Mouse (Mus musculus) adrenal gland, adult 8-10 months (tissue): ENCODE data around the gene Prkra. TPM values are rescaled to one million over a fixed set of nuclear protein-coding genes. Genes with fewer than 3 reads are reported as not detected.

ENCODE experiments used
- DNase-seq: peaks from one replicate; pipeline ENCODE4 v3.0.0; 2022
- total RNA-seq, 4 experiments: library from RNA; stranded (reverse); gene quantifications; 2 replicates each; pipeline ENCODE4 v1.2.4; 2022

The Prkra gene
- 10 to 100 TPM; 26.5 to 32.4 (median 28.1) TPM for total RNA-seq

DNA sequence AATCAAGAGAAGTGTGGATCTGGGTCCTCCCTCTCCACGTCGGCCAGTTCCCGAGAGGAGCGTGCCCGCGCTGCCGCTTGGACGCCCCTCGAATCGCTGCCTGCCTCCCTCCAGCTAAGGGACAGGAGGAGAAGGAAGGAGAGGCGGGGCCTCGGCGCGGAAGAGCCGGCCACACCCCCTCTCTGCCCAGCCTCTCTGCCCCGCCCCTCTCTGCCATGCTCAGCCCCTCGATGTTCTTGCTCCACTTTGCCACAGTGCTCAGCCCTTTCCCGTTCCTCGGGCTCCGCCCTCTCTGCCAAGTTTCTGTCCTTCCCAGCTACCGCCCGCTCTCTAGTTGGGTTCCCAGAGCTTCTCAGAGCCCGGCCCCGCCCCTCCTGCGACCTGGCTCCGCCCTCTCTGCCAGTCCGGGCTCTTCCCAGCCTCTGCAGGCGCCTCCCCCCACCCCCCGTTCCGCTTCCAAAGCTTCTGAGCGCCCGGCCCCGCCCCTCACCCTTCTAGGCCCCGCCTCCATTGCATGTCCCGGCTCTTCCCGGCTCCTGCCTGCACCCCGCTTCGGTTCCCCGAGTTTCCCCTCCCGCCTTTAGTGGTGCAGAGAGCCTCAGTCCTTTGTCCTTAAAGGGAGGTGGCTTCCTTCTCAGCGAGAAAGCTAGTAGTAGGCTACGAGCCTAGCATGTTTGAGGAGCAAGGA, at the start of gene Prkra, which contains the start of gene Pjvk:
Gene Prkra (minus strand): TSS at position 133 of the 688 bp plus-strand sequence.
Gene Pjvk (plus strand): TSS at position 594 of the 688 bp plus-strand sequence.
- DNase-seq: peak; percentile 99

DNA sequence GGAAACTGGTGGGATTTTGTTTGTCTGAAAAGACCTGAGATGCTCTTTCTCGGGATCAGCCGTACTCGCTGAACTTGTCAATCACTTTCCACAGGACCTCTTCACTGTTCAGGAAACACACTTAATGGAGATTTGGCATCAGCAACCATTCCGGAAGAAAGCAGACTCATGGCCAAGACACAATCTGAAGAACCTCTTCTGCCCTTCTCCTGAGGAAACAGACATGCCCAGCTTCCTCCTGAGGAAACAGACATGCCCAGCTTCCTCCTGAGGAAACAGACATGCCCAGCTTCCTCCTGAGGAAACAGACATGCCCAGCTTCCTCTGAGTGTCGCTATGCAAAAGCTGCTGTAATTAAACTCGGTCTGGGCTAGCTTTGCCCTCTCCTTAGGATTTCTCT, 47.5 kb upstream of the Prkra start:
- no peak for DNase-seq

DNA sequence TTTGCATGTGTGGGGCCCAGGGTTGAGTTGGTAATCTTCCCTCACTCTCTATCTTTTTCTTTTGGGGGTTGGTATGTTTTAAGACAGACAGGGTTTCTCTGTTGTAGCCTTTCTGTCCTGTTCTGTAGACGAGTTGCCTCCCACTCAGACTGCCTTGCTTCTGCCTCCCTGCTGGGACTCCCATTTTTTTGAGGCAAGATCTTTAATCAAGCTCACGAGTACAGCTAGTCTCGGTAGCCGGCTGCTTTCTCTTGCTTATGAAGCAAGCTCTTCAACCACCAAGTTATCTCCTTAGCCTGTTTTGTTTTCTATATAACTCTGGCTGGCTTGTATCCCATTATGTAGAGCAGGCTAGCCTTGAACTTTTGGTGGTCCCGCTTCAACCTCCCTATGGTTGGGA, 46.0 kb upstream of the Prkra start:
- no peak for DNase-seq

DNA sequence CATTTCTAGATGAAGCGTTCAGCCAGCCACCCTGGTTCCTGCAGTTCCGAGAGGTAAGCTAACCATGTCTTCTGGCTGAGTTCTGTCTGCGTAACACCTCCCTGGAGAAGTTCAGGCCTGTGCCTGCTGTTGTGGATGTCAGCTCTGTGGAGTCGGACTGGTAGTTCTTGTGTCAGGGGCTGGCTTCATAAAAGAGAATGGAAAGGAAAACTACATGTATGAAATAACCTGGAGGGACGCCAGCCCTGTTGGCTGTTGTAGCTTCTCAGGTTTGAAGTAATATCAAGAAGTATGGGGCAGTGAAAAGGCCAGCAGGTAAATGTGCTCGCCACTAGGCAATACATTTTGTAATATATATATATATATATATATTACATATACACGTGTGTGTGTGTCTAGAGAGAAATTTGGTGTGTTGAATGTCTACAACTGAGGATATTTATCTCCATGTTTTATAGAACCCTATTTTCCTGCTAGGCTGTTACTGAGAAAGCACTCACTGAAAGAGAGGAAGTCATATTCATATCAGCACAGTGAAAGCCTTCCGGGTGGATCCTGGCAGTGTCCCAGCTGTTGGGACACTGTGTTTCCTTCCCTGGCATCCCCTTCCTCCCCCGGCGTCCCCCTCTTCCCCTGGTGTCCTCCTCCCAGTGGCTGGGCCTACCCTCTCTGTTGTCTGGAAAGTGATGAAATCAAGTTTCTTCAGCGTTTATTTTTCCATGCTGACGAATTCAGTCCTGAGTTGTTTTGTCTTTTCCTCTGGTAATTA, 42.8 kb upstream of the Prkra start:
- DNase-seq: peak; percentile 53

DNA sequence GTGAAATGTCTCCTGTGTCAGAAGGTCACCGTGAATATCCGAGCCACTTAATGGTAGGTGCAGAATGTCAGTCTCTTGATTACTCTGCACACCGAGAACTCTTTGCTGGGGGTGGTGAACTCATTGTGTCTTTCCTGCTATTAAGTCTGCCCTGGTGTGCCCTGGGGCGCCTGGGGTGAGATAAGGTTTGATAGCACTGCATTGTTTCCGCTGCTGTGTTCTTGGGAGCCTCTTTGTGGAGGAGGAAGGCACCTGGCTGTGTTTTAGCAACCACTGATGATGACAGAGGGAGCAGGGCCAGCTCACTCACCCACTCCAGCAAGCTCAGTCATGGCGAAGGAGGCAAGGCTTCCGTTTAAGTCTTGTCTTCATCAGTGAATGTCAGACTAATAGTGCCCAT, 40.3 kb upstream of the Prkra start:
- DNase-seq: no peak

DNA sequence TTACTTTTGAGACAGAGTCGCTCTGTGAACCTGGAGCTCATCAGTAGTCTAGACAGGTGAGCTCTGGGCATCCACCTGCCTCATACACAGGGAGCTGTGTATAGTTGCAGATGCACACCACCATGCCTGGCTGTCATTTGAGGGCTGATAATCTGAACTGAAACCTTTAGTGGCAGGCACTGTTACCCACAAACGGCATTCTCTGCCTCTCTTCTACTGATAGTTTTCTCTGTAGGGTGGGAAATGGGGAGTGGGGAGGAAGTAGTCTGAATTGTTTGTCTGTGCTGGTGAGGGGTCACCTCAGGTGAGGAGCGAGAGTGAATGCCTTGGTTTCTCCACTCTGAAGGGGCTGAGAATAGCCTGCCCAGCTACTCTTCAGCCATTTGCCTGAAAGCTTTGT, 39.8 kb upstream of the Prkra start:
- no peak for DNase-seq

DNA sequence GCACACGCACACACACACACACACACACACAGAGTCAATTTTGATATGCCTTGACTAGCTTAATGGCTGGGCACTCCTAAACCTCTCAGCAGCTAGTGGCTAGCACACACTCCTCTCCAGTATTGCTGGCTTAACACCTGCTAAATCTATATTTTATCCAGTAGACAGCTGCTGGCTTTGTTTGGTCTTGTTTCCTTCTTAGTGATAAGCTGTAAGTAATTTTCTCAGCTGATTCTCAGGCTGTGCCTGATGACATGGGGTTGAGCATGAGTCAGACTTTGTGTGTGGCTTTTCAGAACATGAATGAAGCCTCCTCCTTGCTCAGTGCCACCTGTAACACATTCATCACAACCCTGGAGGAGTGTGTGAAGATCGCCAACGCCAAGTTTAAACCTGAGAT, 39.2 kb upstream of the Prkra start:
- DNase-seq: no peak

DNA sequence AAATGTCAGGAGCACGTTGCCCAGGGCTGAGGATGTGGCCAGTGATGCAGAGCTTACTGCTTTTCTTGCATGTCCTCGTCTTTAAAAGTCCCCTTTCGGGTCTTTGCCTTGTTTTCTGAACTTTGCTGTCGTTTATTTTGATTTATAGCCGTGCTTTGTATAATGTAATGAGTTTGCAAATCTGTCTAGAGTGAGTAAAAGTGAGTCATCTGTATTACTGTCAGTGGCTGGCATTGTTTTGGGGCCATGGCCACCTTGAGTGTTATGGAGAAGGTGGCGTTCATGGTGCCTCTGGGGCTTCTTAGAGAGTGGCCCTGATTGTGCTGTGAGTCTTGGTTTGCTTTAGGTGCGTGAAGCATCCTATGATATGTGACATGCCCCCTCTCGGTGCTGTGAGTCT, 34.5 kb upstream of the Prkra start:
- no peak for DNase-seq

DNA sequence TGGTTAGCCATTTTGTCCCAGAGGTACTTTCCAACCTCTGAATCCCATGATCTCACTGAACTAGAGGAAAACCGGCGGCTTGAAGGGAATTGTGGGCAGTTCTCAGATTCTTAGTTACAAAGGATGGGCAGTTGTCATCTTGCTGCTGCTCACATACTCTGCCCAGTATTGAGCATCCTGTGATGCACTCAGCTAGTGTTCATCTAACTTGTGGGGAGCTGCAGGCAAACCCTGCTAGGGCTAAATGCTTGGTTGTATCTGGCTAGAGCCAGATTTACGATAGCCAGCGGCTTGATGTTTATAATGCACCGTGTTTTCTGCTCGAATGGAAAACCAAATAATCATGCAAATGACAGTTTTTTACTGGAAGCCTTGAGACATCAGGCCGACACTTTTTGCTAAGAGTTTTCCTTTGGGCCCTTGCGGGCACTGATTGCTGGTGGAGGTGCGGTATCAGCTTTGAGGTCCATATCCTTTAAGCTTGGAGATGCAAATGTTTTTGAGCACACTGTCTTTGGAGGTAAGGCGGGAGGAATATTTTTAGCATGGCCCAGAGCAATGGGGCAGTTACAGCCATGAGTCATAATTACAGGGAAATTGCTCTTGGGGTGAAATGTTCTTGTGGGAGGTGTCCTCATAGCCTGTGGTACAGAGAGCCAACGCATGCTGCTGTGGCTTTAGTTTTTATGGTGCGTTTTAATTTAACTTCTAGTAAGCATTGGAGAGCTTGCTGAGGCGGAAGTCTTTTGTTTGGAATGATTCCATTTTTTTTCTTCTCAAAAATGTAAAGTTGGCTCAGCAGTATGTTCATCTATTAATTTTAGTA, 28.8 kb upstream of the Prkra start:
- no peak for DNase-seq

DNA sequence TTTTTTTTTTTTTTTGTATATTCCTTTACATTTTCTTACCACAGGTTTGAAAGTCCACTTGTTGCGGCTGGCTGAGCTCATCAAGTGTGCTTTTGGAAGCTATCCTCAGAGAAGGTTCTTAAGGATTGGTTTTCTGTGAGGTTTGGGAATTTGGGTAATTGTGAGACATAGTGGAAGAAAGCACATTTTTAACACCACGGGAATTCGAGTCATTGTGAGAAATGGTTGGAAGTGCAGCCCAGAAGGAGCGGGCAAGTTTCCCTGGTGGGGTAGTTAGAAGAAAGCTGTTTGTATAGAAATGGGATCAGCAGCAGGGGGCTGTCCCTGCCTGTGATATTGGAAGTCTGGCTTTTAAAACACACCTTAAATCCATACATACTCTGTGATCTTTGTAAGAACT, 28.1 kb upstream of the Prkra start:
- no peak for DNase-seq

DNA sequence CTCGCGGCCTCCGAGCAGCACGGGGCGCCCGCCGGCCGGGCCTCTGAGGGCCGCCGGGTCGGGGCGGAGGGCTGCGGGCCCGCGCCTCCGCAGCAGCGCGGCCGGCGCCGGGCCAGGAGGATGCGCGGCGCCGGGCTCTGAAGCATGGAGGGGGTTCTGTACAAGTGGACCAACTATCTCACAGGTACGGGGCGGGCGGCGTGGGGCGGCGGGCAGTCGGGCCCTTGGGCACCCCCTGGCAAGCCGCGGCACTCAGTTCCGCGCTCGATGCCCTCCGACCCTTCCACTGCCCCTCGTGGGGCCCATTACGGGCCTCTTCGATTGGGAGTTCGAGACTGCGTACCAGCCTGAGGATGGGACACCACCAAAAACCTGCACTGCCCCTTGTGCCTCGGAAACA, 27.6 kb upstream of the Prkra start:
- DNase-seq: no peak

DNA sequence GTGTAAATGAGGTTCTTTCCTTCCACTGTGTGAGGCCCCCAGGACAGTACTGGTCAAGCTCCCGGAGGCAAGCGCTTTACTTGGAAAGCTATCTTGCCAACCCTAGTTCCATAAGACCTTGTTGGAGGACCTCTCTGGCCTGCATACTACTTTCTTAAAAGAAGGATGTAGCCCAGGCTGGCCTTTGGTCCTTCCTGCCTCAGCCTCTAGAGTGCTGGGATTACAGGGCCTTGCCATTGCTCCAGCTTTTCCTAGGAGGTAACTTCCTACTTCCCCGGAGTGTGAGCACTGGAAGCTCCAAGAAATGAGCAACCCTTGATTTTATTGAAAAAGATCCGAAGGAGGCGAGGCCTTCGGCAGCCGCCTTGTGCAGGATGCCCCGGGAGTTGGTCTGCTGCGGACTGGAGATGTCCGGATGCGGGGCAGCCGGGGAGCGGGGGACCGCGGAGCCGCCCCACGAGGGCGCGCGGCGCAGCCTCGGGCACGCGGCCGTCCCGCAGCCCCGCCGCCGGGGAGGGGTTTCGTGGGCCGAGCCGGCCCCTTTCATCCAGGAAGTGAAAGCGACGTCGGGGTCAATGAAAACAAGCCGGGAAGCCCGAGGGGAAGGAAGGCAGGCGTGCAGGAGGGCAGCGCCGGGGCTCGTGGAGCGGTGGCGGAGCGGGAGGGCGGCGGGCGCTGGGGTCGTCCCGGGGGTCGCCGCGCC, 27.1 kb upstream of the Prkra start, which contains the start of gene Plekha3:
Gene Plekha3 (plus strand): TSS at position 557 of the 703 bp plus-strand sequence.
- peak; percentile 81 for DNase-seq

DNA sequence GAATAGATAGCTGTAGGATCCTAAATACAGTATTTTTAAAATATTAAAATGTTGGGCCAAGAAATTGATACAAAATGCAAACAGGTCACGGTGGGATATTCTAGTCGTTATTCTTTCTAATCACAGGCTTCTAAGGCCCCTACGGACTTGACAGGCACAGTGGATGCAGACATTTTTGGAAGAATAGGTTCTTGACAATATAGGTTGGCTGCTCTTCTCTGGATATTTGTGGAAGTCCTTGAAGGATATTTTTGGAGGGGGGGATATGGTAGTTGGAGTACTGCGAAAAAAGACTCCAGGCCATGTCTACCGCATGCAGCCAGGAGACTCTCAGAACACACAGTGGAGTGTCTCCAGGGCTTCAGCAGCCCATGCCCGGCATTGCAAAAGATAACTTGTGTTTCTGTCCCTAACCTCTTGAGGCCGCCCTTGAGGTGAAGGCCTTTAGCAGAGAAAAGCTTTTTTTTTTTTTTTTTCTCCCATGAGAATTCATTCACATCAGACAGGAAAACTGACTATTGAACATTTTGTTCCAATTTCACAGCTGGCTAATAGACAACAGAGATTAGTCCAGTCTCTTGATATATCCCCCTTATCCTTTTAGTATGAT, 25.8 kb upstream of the Prkra start:
- DNase-seq: peak; percentile 62

DNA sequence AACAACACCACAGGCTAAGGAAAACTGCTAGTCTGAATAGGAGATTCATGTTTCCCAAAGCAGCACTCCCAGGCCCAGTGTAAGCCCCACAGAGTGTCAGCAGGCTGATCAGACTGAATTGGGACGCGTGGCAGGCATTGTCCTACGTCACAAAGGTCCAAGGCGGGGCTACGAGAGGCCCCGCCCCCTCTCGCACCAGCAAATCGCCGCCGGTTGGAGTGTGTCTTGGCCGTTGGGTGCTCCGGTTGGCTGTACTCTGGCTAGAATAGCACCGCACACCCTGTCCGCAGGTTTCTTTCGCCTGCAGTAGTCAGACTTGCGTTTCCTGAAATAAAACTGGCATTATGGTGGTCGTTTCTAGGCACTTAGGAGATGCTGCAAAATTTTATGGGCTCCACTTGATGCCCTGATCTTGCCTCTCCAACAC, 25.2 kb upstream of the Prkra start, which contains the start of gene Fkbp7:
Gene Fkbp7 (minus strand): TSS at position 151 of the 427 bp plus-strand sequence.
- peak; percentile 89 for DNase-seq

DNA sequence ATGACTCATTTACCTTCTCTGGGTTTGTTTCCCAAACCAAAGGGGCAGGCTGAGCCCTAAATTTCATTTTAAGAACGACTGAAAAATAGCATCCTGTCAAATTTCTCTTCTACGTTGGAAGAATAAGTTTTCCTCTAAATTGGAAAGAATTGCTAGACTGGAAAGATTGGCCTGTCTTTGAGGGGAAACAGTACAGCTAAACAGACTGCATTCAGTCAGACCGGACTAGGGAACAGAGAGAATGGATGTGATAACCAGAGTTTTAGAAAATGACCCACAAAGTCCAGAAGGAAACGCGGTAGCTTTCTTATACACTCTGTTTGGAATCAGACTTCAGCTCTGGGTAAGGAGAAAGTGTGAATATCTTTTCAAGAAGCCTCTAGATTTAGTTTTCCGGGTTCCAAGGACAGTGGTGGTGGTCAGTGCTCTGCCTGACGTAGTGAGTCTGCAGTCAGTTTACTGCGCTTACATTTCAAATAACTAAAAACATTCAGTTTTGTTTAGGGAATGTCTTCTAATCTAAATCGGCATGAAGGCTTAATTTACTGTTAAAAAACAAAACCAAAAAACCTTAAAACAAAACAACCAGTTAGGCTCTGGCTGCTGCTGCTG, 24.4 kb upstream of the Prkra start:
- DNase-seq: no peak

DNA sequence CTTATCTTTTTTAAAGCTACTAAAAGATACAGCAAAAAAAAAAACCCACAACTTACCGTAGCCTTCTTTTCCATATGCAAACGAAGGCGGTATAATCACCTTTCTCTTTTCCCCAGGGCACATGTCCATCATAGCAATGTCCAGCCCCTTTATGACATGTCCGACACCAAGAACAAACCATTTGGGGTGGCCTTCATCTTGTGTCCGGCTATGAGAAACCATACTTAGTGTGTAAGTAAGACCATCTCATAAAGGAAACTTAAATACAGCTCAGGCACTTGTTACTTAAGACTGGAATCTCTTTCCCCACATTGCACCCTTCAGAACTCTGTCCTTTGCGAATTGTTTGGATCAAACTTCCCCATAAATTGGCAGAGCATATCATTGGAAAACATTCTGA, 23.8 kb upstream of the Prkra start:
- no peak for DNase-seq

DNA sequence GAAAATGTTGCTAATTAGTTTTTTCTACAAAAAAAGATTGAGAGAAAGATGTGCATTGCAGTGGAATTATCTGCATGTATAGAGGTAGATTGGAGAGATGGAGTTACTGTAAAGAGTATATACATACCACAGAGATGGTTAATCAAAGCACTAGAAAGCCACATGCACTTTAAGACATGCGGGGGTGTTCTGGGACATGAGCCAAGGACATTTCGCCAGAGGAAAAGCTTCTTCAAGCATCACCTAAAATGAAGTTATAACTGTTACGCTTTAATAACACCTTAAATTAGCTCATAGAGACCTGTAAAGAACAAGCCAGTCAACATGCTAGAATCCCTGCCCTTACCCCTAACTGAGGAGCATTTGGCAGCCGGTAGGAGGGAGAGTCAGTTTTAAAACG, 19.4 kb upstream of the Prkra start:
- no peak for DNase-seq

DNA sequence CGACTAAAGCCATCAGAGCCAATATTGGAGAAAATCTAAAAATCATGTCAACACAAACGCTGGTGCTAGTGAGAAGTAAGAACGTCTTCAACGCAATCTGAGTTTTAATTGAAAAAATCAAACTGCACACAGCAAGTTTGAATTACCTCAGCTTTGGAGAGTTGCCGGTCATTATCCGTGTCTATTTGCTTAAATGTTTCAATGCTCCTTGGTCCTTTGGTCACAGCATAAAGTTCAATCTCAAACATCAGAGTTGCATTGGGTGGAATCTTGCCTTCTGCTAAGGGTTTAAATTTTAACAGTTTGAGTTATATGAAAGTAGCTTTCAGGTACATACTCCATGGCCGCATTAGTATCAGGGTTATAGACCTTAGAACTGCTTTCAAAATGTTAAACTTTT, 17.7 kb upstream of the Prkra start:
- DNase-seq: no peak

DNA sequence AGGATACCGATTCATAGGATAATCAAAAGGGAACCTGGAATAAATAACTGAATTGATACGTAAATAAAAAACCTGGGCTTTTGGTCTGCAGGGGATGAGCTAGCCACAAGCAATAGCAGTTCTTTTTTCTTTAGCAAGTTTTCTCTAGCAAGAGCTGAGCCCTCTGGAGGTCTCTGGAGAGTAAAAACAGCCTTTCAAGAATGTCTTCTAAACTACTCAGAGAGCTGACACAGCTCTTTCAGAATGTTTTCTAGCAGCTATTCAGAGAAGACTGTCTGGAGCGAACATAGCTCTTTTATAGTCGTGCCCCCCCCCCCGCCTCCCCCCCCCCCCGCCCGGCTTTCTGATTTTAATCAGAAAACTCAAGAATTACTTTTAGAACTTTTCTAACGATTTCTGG, 11.6 kb upstream of the Prkra start:
- no peak for DNase-seq

DNA sequence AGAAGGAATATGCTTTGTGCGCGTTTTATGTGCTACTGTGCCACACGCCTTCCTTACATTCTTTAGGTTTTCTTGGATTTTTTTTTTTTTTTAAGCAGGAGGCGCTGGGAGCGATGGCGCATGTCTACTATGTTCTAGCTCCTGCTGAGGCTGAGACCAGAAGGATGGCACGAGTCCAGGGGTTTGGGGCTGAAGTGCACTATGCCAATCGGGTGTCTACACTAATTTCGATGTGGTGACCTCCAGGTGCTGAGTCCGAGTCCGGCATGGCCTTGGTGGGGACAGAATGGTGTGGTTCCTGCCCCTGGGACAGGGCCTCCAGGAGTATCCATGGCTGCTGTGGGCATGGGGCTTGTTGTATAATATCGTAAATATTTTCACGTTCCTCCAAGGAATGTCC, 10.7 kb upstream of the Prkra start:
- no peak for DNase-seq

DNA sequence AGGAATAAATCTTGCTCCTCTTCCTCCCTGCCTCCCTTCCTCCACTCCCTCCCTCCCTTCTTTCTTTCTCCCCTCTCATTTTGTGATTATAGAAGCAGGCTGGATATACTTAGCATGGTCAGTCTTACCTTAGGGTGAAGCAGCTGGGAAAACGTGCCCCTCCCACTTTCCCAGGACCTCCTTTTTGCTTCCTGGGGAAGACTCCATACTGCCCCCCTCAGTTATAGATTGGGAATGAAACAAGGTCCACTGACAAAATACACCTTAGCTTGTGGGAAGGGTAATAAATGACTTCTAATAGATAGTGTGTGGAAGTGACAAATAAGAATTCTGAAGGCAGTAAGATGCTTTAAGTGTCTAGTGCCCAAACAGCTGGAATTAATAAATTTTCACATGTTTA, 8.2 kb upstream of the Prkra start:
- DNase-seq: no peak
